Mouse (Mus musculus): Measurements from ENCODE around the gene Rab5c.

- TF ChIP-seq CTCF (IDR thresholded peaks at IDR 0.05; ENCODE audit: insufficient read depth, low read depth, low read length) (peak; percentile 41; the same call in 1 of the 2 replicates), POLR2A (IDR thresholded peaks at IDR 0.05; ENCODE audit: insufficient read depth, low read depth, low read length) (no peak)
These were observed 23.5 kb downstream of the Rab5c start for GRCm38 (mm10) chr11:100714534-100714915.
